Mouse (Mus musculus) forebrain, embryonic 10.5 days (tissue): Measurements from ENCODE around the gene Myrfl. TPM values are rescaled to one million over a fixed set of nuclear protein-coding genes. Genes with fewer than 3 reads are reported as not detected.

Experiments used
- DNase-seq: peaks from one replicate; pipeline ENCODE4 v3.0.0-alpha.2; 2017; ENCODE audit warnings: low spot score; ENCODE audit errors: extremely low spot score
- H3K27ac ChIP-seq: fragments of 300-500 bp; sonication (generic); 2 replicates; pipeline ENCODE4 v1.5.1; 2016; ENCODE audit warnings: mild to moderate bottlenecking
- H3K27me3 ChIP-seq: fragments of 300-500 bp; sonication (generic); 2 replicates; pipeline ENCODE4 v1.6.1; 2016; ENCODE audit warnings: mild to moderate bottlenecking; ENCODE audit not compliant: poor library complexity, severe bottlenecking
- H3K36me3 ChIP-seq: fragments of 300-500 bp; sonication (generic); replicated peaks from 2 replicates; pipeline ENCODE4 v1.6.1; 2016; ENCODE audit warnings: mild to moderate bottlenecking, moderate library complexity
- H3K4me1 ChIP-seq: fragments of 300-500 bp; sonication (generic); 2 replicates; pipeline ENCODE4 v1.6.1; 2016
- H3K4me3 ChIP-seq: fragments of 300-500 bp; sonication (generic); 2 replicates; pipeline ENCODE4 v1.5.1; 2016; ENCODE audit warnings: mild to moderate bottlenecking, moderate library complexity
- H3K9me3 ChIP-seq: fragments of 300-500 bp; sonication (generic); 2 replicates; pipeline ENCODE4 v1.6.1; 2016; ENCODE audit warnings: mild to moderate bottlenecking, moderate library complexity
- WGBS: fragments of 180-500 bp; shearing (Covaris S2); methylation state at CpG from one replicate; pipeline ENCODE4 v1.1.7; 2016; 5-methylcytosine and 5-hydroxymethylcytosine counted together
- polyA plus RNA-seq: library from polyadenylated mRNA; unstranded; fragments of >200 nt; fragmentation: Nextera tagmentation; extraction: Ambion mirVana; gene quantifications from 2 replicates; pipeline ENCODE4 v1.2.1, GENCODE M21; 2016

Myrfl gene
- polyA plus RNA-seq, 1 experiment from 2014 or later, result not detected

DNA sequence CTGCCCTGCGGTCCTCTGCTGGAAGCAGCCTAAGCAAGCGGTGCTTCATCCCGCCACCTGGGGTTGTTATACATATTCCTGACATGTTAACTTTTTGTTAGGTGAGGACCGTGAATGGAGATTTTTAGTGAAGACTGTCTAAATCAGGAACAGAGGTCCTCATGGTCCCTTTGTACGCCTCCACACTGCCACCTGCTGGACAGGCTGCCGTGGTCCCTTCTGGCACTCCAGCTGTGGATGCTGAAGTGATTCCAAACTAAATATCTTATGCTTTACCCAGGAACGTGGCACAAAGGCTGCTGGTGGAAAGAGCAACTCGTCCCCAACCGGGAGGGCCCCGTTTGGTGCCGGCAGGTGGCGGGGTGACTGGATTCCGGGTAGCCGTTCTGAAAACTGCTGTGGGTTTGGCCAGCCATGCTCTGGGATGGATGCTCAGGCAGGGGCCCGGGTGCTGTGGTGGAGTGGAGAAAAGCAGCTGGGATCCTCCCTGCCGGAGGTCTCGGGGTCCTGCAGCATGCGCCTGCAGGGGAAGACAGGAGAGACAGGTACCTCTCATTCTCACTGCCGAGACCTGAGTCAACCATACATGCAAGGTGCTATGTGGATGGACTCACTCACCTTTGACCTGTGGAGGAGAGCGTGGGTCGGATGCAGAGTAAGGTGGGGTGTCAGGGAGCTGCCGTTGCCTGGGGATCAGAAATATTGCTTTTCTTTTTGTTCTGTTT, 47.8 kb downstream of the Myrfl start:
- no peaks in the 10 kb centered on the region for H3K36me3 ChIP-seq
- peak overlapping the region; percentile 27; the same call in 1 of the 2 replicates for H3K4me3 ChIP-seq
- peak; percentile 78 for DNase-seq
- H3K27me3 ChIP-seq, result no peaks in the 10 kb centered on the region
- peaks cover 9% of the 10 kb centered on the region for H3K4me1 ChIP-seq
- 25% methylated on average over 22 of the region's 22 CpGs for WGBS
- H3K27ac ChIP-seq, result no peak overlapping the region
- no peaks in the 10 kb centered on the region for H3K9me3 ChIP-seq

- 83% methylated on average over 3 of the region's 3 CpGs for WGBS
- Histone ChIP-seq H3K4me1 (no peaks in the 10 kb centered on the region), H3K9me3 (no peaks in the 10 kb centered on the region)
Observed at GRCm38 (mm10) chr10:116841551-116841950, 55.2 kb downstream of the Myrfl start.

DNA sequence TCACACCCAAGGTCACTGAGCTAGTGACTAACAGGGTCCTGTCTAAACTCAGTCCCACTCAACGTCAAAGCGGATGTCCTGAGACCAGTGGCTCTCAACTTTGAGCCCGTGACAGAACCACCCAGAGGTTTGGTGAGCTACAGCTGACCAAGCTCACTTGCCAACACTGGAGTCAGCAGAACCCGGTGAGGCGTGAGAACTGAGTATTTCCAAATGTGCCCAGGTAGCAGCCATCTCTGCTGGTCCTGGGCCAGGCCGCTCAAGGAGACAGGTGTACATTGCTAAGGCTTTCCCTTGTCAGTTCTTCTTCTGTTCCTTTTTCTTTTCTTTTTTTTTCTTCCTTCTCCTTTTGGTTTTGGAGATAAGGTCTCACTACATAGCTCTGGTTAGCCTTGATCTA, 66.0 kb downstream of the Myrfl start:
- Histone ChIP-seq H3K36me3 (no peaks in the 10 kb centered on the region), H3K9me3 (no peaks in the 10 kb centered on the region), H3K27me3 (no peaks in the 10 kb centered on the region), H3K4me3 (no peak overlapping the region), H3K4me1 (peaks cover 7% of the 10 kb centered on the region; the same call in 1 of the 2 replicates), H3K27ac (no peak overlapping the region)
- 95% methylated on average over 6 of the region's 6 CpGs for WGBS
- no peak for DNase-seq

More at GRCm38 (mm10) chr10:116841551-116841950, 55.2 kb downstream of the Myrfl start:
- no peaks in the 10 kb centered on the region for H3K27me3 ChIP-seq
- no peaks in the 10 kb centered on the region for H3K36me3 ChIP-seq
- no peak for DNase-seq
- H3K4me3 ChIP-seq, result no peak overlapping the region
- no peak overlapping the region for H3K27ac ChIP-seq

DNA sequence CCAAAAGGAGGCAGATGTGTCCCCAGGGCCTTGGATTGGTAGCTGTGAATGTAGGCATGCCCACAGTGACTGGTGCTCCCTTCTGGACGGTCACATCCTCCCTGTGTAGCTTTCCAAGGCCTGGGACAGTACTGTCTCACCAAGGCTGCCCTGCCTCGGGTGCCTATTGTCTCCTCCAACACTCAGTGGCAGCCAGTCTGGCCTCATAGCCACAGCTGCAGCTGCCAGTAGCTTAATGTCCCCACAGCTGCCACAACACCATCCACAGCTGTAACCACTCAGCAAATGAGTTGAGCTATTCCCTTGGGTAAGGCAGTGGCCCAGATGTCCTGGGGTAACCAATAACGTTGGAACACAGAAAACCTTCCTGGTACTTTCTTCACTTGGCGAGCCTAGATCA, 68.6 kb downstream of the Myrfl start:
- no peaks in the 10 kb centered on the region for H3K36me3 ChIP-seq
- DNase-seq, result no peak
- no peaks in the 10 kb centered on the region for H3K27me3 ChIP-seq
- H3K27ac ChIP-seq, result no peak overlapping the region
- 63% methylated on average over 4 of the region's 4 CpGs for WGBS
- H3K9me3 ChIP-seq, result no peaks in the 10 kb centered on the region
- H3K4me1 ChIP-seq, result peaks cover 3% of the 10 kb centered on the region; the same call in 1 of the 2 replicates
- H3K4me3 ChIP-seq, result no peak overlapping the region

GRCm38 (mm10) chr10:116827306-116827705, 69.4 kb downstream of the Myrfl start:
- no peak overlapping the region for H3K4me3 ChIP-seq
- H3K9me3 ChIP-seq, result no peaks in the 10 kb centered on the region
- H3K4me1 ChIP-seq, result peaks cover 3% of the 10 kb centered on the region; the same call in 1 of the 2 replicates
- no peak overlapping the region for H3K27ac ChIP-seq
- DNase-seq, result no peak
- H3K36me3 ChIP-seq, result no peaks in the 10 kb centered on the region
- no peaks in the 10 kb centered on the region for H3K27me3 ChIP-seq
- 90% methylated on average over 11 of the region's 11 CpGs for WGBS

DNA sequence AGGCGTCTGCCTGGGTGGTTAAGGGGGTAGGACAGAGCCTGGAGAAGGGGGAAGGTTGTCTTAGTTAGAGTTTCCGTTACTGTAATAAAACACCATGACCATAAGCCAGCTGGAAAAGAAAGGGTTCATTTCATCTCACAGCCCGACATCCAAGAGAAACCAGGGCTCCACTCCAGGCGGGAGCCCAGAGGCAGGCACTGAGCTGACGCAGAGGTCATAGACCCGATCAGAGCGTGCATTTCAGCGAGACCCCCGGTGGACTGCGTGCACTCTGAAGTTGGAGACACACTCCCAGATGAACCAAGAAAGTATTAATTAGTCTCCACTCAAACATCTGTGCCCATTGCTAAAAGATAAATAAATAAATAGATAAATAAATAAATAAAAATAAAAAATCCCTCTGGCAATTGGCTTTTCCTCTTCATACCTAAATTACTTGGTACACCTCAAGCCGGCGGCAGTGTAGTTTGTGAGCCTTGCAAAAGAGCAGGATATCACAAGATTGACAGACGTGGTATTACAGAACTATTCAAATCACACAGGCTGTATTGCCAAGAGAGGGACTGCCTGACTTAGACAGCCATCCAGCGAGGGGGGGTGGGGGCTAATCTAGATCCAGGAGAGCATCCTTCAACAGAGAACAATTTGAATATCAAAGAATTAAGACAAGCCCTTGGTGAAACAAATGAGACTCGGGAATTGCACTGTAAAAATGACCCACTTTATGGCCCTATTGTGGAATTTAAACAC, 81.2 kb downstream of the Myrfl start:
- Histone ChIP-seq H3K4me3 (no peak overlapping the region), H3K36me3 (no peaks in the 10 kb centered on the region), H3K4me1 (no peaks in the 10 kb centered on the region), H3K27ac (no peak overlapping the region), H3K27me3 (no peaks in the 10 kb centered on the region), H3K9me3 (no peaks in the 10 kb centered on the region)
- WGBS, result 63% methylated on average over 15 of the region's 15 CpGs
- DNase-seq, result no peak

GRCm38 (mm10) chr10:116813150-116813549, 83.6 kb downstream of the Myrfl start:
- 89% methylated on average over 9 of the region's 9 CpGs for WGBS
- H3K4me1 ChIP-seq, result no peaks in the 10 kb centered on the region
- H3K4me3 ChIP-seq, result no peak overlapping the region
- no peaks in the 10 kb centered on the region for H3K36me3 ChIP-seq
- H3K27ac ChIP-seq, result no peak overlapping the region
- DNase-seq, result no peak
- no peaks in the 10 kb centered on the region for H3K27me3 ChIP-seq
- no peaks in the 10 kb centered on the region for H3K9me3 ChIP-seq

GRCm38 (mm10) chr10:116810738-116811137, 86.0 kb downstream of the Myrfl start:
- DNase-seq, result no peak
- H3K4me3 ChIP-seq, result no peak overlapping the region
- no peaks in the 10 kb centered on the region for H3K9me3 ChIP-seq
- H3K27me3 ChIP-seq, result no peaks in the 10 kb centered on the region
- no peaks in the 10 kb centered on the region for H3K4me1 ChIP-seq
- H3K27ac ChIP-seq, result no peak overlapping the region
- no peaks in the 10 kb centered on the region for H3K36me3 ChIP-seq
- 91% methylated on average over 15 of the region's 15 CpGs for WGBS

GRCm38 (mm10) chr10:116809383-116809782, 87.3 kb downstream of the Myrfl start:
- 88% methylated on average over 9 of the region's 9 CpGs for WGBS
- Histone ChIP-seq H3K36me3 (no peaks in the 10 kb centered on the region), H3K27ac (no peak overlapping the region), H3K4me1 (no peaks in the 10 kb centered on the region), H3K9me3 (no peaks in the 10 kb centered on the region), H3K27me3 (no peaks in the 10 kb centered on the region), H3K4me3 (no peak overlapping the region)
- DNase-seq, result no peak

DNA sequence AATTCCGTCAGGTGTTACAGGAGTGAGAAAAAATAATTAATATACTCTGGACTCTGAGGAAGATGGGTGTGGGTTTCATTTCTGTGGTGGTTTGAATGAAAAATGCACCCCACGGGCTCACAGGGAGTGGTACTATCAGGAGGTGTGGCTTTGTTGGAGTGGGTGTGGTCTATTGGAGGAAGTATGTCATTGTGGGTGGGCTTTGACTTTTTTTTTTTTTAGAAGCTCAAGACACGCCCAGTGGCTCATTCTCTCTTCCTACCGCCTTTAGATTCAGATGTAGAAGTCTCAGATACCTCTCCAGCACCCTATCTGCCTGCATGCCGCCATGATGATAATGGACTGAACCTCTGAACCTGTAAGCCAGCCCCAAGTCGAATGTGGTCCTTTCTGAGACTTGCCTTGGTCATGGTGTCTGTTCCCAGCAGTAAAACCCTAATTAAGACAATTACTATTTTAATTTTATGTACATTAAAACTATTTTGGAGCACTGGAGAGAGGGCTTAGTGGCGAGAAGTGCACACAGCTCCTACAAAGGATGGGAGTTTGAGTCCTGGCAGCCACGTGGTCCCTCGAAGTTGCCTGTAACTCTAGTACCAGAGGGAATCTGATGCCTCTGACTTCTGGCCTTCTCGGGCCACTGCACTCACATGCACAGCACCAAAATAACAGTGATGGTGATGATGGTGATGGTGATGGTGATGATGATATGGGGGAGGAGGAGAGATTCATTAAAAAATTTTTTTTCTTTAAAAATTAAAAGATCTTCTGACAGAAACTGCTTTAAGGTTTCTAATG, 88.0 kb downstream of the Myrfl start:
- H3K27ac ChIP-seq, result no peak overlapping the region
- H3K4me3 ChIP-seq, result no peak overlapping the region
- no peaks in the 10 kb centered on the region for H3K36me3 ChIP-seq
- H3K4me1 ChIP-seq, result no peaks in the 10 kb centered on the region
- no peaks in the 10 kb centered on the region for H3K9me3 ChIP-seq
- no peaks in the 10 kb centered on the region for H3K27me3 ChIP-seq
- DNase-seq, result no peak
- WGBS, result 90% methylated on average over 10 of the region's 10 CpGs

GRCm38 (mm10) chr10:116802178-116802794, 94.4 kb downstream of the Myrfl start:
- H3K9me3 ChIP-seq, result no peaks in the 10 kb centered on the region
- peaks cover 15% of the 10 kb centered on the region for H3K4me1 ChIP-seq
- no peak for DNase-seq
- H3K27me3 ChIP-seq, result no peaks in the 10 kb centered on the region
- no peaks in the 10 kb centered on the region for H3K36me3 ChIP-seq
- WGBS, result 47% methylated on average over 5 of the region's 5 CpGs
- no peak overlapping the region for H3K27ac ChIP-seq
- no peak overlapping the region for H3K4me3 ChIP-seq

DNA sequence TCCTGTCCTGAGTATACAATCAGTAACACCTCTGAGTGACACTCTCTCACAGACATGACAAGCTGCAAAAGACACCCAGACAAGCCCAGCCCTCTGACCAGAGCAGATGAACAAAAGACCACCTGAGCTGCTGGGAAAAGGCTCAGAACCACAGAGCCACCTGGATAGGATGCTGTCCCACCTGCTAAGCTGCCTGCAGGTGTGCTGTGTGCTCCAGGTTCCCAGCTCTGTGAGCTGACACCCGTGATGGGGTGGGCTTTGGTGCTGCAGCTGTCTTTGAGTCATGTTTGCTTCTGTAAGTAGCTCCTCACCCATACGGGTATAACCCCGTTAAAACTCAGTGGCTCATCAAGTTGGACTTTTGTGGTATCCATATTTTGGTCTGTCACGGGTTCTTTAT, 95.4 kb downstream of the Myrfl start:
- DNase-seq, result no peak
- 66% methylated on average over 4 of the region's 4 CpGs for WGBS
- no peaks in the 10 kb centered on the region for H3K36me3 ChIP-seq

More for the DNA sequence above, 95.4 kb downstream of the Myrfl start:
- H3K9me3 ChIP-seq, result no peaks in the 10 kb centered on the region
- H3K27me3 ChIP-seq, result no peaks in the 10 kb centered on the region
- H3K27ac ChIP-seq, result no peak overlapping the region
- peaks cover 19% of the 10 kb centered on the region for H3K4me1 ChIP-seq
- H3K4me3 ChIP-seq, result no peak overlapping the region
